Mouse (Mus musculus) colon, adult 2 months (tissue): ENCODE results near the gene D330020A13Rik. TPM values are rescaled to one million over a fixed set of nuclear protein-coding genes. Genes with fewer than 3 reads are reported as not detected.

ENCODE experiments used
- polyA plus RNA-seq: library from polyadenylated mRNA; depleted of rRNA; stranded (reverse); fragments of >200 nt; gene quantifications from 2 replicates; pipeline ENCODE4 v1.2.3, GENCODE M21; 2012; rRNA removed

D330020A13Rik gene
- 0.42 and 0.56 TPM in 2 replicates for polyA plus RNA-seq

DNA sequence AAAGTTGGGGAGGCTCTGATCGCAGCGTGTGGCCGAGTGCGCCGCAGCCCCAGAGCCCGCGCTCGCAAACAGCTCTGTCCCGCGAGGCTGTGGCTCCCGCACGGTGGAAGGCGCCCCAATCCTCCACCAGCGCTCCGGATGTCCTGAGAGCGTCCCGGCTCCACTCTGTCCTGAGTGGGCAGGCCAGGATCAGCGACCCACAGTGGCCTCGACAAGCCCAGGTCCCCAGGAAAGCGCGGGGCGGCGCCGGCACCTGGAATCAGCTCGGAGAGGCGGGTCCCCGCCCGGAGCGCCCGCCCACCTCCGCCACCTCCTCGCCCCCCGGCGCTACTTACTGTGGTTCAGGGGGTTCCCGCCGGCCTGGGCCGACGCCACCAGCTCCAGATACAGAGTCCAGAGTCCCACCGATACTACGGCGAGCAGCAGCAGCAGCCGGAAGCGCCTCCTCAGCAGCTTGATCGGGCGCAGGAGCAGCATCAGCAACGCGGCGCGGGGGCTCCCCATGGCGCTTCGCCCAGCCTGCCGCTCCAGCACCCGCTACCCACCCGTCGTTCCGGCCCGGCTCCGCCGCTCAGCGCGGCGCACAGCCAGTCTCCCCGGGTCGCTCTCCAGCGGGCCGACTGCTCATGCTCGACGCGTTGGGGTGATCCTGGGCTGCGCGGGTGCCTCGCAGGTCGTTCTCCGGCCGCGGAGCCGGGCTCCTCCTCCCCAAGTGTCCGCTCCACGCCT lies at the start of gene D330020A13Rik, which contains the start of gene B4galnt3:
Gene D330020A13Rik, plus strand, starts transcription at position 309 of the 729 bp plus-strand sequence.
Gene B4galnt3, minus strand, starts transcription at position 504 of the 729 bp plus-strand sequence.

Other genes starting within 250 kb of the D330020A13Rik start
- gene Ninj2, start 201.0 kb upstream of the D330020A13Rik start, polyA plus RNA-seq, result 0.15 TPM in 1 of 2 replicates, not detected in the other
- 44.1 and 47.1 TPM in 2 replicates for gene B4galnt3, start 195 bp downstream of the D330020A13Rik start, polyA plus RNA-seq
- gene Kdm5a, start 69.8 kb downstream of the D330020A13Rik start, polyA plus RNA-seq, result 1.4 and 2.1 TPM in 2 replicates
- 1.4 and 2.5 TPM in 2 replicates for gene Ccdc77, start 70.0 kb downstream of the D330020A13Rik start, polyA plus RNA-seq
- 14.2 and 17.0 TPM in 2 replicates for gene Il17ra, start 168.9 kb downstream of the D330020A13Rik start, polyA plus RNA-seq
- gene Tmem121b, start 199.4 kb downstream of the D330020A13Rik start, polyA plus RNA-seq, result 0.03 and 0.20 TPM in 2 replicates
- 20.6 and 21.1 TPM in 2 replicates for gene Hdhd5, start 237.0 kb downstream of the D330020A13Rik start, polyA plus RNA-seq